Mouse (Mus musculus) T-cell, adult 2 months (primary cell): ENCODE measurements around the gene Rxfp4.

Experiments
- DNase-seq: peaks from one replicate; pipeline ENCODE4 v3.0.0; 2022; ENCODE audit warnings: low spot score

The Rxfp4 gene

GRCm38 (mm10) chr3:88628766-88629165 is 24.2 kb downstream of the Rxfp4 start:
- DNase-seq: no peak

- no peak for DNase-seq
Measured at GRCm38 (mm10) chr3:88627535-88627934, 25.4 kb downstream of the Rxfp4 start.

- DNase-seq: no peak
Measured at GRCm38 (mm10) chr3:88627114-88627513, 25.8 kb downstream of the Rxfp4 start.

GRCm38 (mm10) chr3:88626316-88626715 is 26.6 kb downstream of the Rxfp4 start:
- no peak for DNase-seq

GRCm38 (mm10) chr3:88625531-88625930 is 27.4 kb downstream of the Rxfp4 start:
- DNase-seq: no peak

GRCm38 (mm10) chr3:88624951-88625350 is 28.0 kb downstream of the Rxfp4 start:
- no peak for DNase-seq

GRCm38 (mm10) chr3:88624324-88624723 is 28.6 kb downstream of the Rxfp4 start:
- DNase-seq: no peak

- no peak for DNase-seq
Measured at GRCm38 (mm10) chr3:88623346-88624135, 29.4 kb downstream of the Rxfp4 start.

- peak; percentile 10 for DNase-seq
Measured at GRCm38 (mm10) chr3:88622941-88623345, 30.0 kb downstream of the Rxfp4 start.

GRCm38 (mm10) chr3:88622113-88622940 is 30.6 kb downstream of the Rxfp4 start:
- peak; percentile 38 for DNase-seq

- DNase-seq: no peak
Measured at GRCm38 (mm10) chr3:88621537-88622112, 31.3 kb downstream of the Rxfp4 start.

GRCm38 (mm10) chr3:88620992-88621536 is 31.9 kb downstream of the Rxfp4 start:
- DNase-seq: peak; percentile 39

GRCm38 (mm10) chr3:88620146-88620991 is 32.6 kb downstream of the Rxfp4 start:
- DNase-seq: no peak

- DNase-seq: no peak
Measured at GRCm38 (mm10) chr3:88619113-88620097, 33.5 kb downstream of the Rxfp4 start.

- no peak for DNase-seq
Measured at GRCm38 (mm10) chr3:88618074-88618871, 34.7 kb downstream of the Rxfp4 start.

GRCm38 (mm10) chr3:88616951-88617500 is 35.9 kb downstream of the Rxfp4 start:
- DNase-seq: no peak

- no peak for DNase-seq
Measured at GRCm38 (mm10) chr3:88615902-88616391, 37.0 kb downstream of the Rxfp4 start.

- DNase-seq: no peak
Measured at GRCm38 (mm10) chr3:88615117-88615516, 37.8 kb downstream of the Rxfp4 start.

- no peak for DNase-seq
Measured at GRCm38 (mm10) chr3:88614418-88614817, 38.5 kb downstream of the Rxfp4 start.
